Mouse (Mus musculus) midbrain, postnatal 0 days (tissue): ENCODE measurements around the gene Rps6ka4. TPM values are rescaled to one million over a fixed set of nuclear protein-coding genes. Genes with fewer than 3 reads are reported as not detected.

ENCODE experiments used
- ATAC-seq: fragments of 200-750 bp; cut with Nextera tagmentation; 2 replicates; pipeline ENCODE4 v1.8.0; 2017; ENCODE audit warnings: moderate number of reproducible peaks, mild to moderate bottlenecking, moderate TSS enrichment, moderate library complexity; ENCODE audit not compliant: low FRiP score
- DNase-seq: peaks from one replicate; pipeline ENCODE4 v3.0.0-alpha.2; 2015; ENCODE audit warnings: low spot score
- H3K27ac ChIP-seq: fragments of 300-500 bp; sonication (generic); 2 replicates; pipeline ENCODE4 v1.5.1; 2014; ENCODE audit warnings: low read depth, mild to moderate bottlenecking, low read length, mixed read lengths
- H3K27me3 ChIP-seq: fragments of 300-500 bp; sonication (generic); 2 replicates; pipeline ENCODE4 v1.6.1; 2014; ENCODE audit warnings: low read length, control low read depth, mixed read lengths; ENCODE audit not compliant: insufficient read depth
- H3K36me3 ChIP-seq: fragments of 300-500 bp; sonication (generic); 2 replicates; pipeline ENCODE4 v1.6.1; 2014; ENCODE audit warnings: low read length, control low read depth, mixed read lengths; ENCODE audit not compliant: insufficient read depth
- H3K4me1 ChIP-seq: fragments of 300-500 bp; sonication (generic); 2 replicates; pipeline ENCODE4 v1.6.1; 2014; ENCODE audit warnings: mild to moderate bottlenecking, control low read depth, antibody characterized with exemption, low read length, mixed read lengths; ENCODE audit not compliant: insufficient read depth
- H3K4me2 ChIP-seq: fragments of 300-500 bp; sonication (generic); 2 replicates; pipeline ENCODE4 v1.6.1; 2014; ENCODE audit warnings: low read depth, mild to moderate bottlenecking, low read length, mixed read lengths; ENCODE audit not compliant: poor library complexity, severe bottlenecking
- H3K4me3 ChIP-seq: fragments of 300-500 bp; sonication (generic); 2 replicates; pipeline ENCODE4 v1.5.1; 2014; ENCODE audit warnings: low read depth, mild to moderate bottlenecking, low read length, moderate library complexity
- H3K9ac ChIP-seq: fragments of 300-500 bp; sonication (generic); replicated peaks from 2 replicates; pipeline ENCODE4 v1.6.1; 2014; ENCODE audit warnings: mild to moderate bottlenecking, low read length, moderate library complexity, mixed read lengths; ENCODE audit not compliant: poor library complexity, severe bottlenecking
- H3K9me3 ChIP-seq: fragments of 300-500 bp; sonication (generic); 2 replicates; pipeline ENCODE4 v1.6.1; 2016; ENCODE audit warnings: low read length, control low read depth
- CTCF ChIP-seq: IDR thresholded peaks from 2 replicates; pipeline ENCODE4 v1.5.1; 2016; ENCODE audit warnings: antibody characterized with exemption, mild to moderate bottlenecking
- WGBS: fragments of 180-500 bp; shearing (Covaris S2); extraction: QIAGEN DNeasy Blood & Tissue Kit; methylation state at CpG from one replicate; pipeline ENCODE4 v1.1.7; 2014; 5-methylcytosine and 5-hydroxymethylcytosine counted together
- polyA plus RNA-seq: library from polyadenylated mRNA; unstranded; fragments of >200 nt; fragmentation: Nextera tagmentation; extraction: Ambion mirVana; gene quantifications from 2 replicates; pipeline ENCODE4 v1.2.1, GENCODE M21; 2015
- total RNA-seq: library from RNA; depleted of rRNA; stranded (reverse); fragments of >200 nt; gene quantifications from 2 replicates; pipeline ENCODE4 v1.2.3, GENCODE M21; 2014

Rps6ka4 gene
- total and polyA plus RNA-seq, 2 experiments from 2014 or later: 18.5 to 31.1 TPM

GRCm38 (mm10) chr19:6832363-6832762 is 8.1 kb downstream of the Rps6ka4 start:
- Histone ChIP-seq H3K9me3 (no peaks in the 10 kb centered on the region), H3K4me2 (no peak overlapping the region), H3K4me1 (no peaks in the 10 kb centered on the region), H3K27ac (no peak overlapping the region), H3K36me3 (peaks cover 24% of the 10 kb centered on the region), H3K4me3 (no peak overlapping the region), H3K9ac (no peak overlapping the region), H3K27me3 (peaks cover 25% of the 10 kb centered on the region)
- ATAC-seq (no peak), DNase-seq (no peak)
- 89% methylated on average over 8 of the region's 8 CpGs for WGBS
- TF ChIP-seq CTCF: no peak

DNA sequence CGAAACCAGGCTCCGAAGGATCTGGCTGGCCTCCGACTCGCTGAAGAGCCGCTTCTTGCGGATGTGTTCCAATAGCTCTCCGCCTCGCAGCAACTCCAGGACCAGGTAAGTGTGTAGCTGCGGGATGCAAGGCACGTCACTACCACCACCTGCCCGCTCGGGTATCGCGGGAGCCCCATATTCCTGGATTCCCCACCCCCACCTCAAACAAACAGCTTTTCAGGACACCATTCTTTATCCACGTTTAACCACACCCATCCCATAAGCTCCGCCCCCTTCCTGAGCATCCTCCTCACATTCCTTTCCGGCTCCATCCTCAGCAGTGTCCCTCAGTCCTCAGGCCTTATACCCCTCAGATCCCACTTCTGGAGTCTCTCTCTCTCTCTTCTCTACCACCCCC is 9.1 kb downstream of the Rps6ka4 start:
- Histone ChIP-seq H3K27me3 (peaks cover 23% of the 10 kb centered on the region), H3K9ac (peak overlapping the region; percentile 51; the same call in 1 of the 2 replicates), H3K36me3 (peaks cover 14% of the 10 kb centered on the region; the same call in 1 of the 2 replicates), H3K4me3 (peak overlapping the region; percentile 39), H3K27ac (peak overlapping the region; percentile 32; the same call in 1 of the 2 replicates), H3K4me1 (no peaks in the 10 kb centered on the region), H3K9me3 (no peaks in the 10 kb centered on the region), H3K4me2 (peak overlapping the region; percentile 60)
- DNase-seq (peak; percentile 55), ATAC-seq (peak; percentile 62)
- 16% methylated on average over 17 of the region's 17 CpGs for WGBS
- no peak for TF ChIP-seq CTCF

GRCm38 (mm10) chr19:6830556-6831316 is 9.7 kb downstream of the Rps6ka4 start:
- 14% methylated on average over 36 of the region's 38 CpGs for WGBS
- Histone ChIP-seq H3K27me3 (peaks cover 23% of the 10 kb centered on the region), H3K9ac (peak overlapping the region; percentile 51; the same call in 1 of the 2 replicates), H3K9me3 (no peaks in the 10 kb centered on the region), H3K4me3 (peak overlapping the region; percentile 39), H3K4me1 (no peaks in the 10 kb centered on the region), H3K27ac (peak overlapping the region; percentile 32; the same call in 1 of the 2 replicates), H3K36me3 (peaks cover 14% of the 10 kb centered on the region; the same call in 1 of the 2 replicates), H3K4me2 (peak overlapping the region; percentile 60)
- DNase-seq: no peak
- no peak for TF ChIP-seq CTCF
- ATAC-seq: peak; percentile 35; the same call in 1 of the 2 replicates

DNA sequence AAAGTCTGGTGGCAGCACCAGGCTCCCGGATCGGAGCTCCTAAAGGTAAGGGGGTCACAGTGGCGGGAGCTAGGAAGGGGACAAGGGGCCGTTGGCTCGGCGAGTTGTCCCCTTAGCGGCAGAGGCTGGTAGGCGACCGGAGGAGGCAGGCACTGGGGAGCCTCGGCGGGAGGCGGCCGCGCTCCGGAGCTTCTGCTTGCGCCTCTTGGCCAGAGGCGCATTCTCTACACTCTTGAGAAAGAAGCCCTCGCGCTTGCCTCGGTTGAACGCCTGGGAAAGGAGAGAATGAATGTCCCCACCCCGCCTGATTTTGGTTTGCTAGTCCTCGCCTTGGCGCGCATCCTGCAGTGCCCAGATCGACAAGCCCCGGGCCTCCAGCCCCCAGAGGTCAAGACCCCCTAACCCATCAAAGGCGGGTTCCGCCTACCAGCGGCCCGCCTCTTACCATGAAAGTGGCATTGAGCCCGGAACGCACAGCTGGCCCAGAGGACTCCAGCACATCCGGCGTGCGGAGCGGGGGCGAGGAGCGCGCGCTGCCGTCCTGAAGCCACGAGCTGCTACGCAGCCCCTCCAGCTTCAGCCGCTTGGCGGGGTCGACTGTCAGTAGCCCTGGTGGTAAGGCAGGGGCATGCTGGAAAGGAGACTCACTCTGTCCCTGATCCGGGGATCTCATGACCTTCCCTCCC is 10.4 kb downstream of the Rps6ka4 start:
- Histone ChIP-seq H3K9ac (peak overlapping the region; percentile 51; the same call in 1 of the 2 replicates), H3K9me3 (no peaks in the 10 kb centered on the region), H3K27ac (no peak overlapping the region), H3K4me3 (peak overlapping the region; percentile 39), H3K4me2 (peak overlapping the region; percentile 60), H3K4me1 (no peaks in the 10 kb centered on the region), H3K27me3 (peaks cover 23% of the 10 kb centered on the region), H3K36me3 (peaks cover 14% of the 10 kb centered on the region; the same call in 1 of the 2 replicates)
- WGBS: 11% methylated on average over 43 of the region's 48 CpGs
- peak; percentile 48 for DNase-seq
- 0 out of 2 replicates have a peak, but pooled peaks have one; percentile 5 for TF ChIP-seq CTCF
- no peak for ATAC-seq

- Histone ChIP-seq H3K9ac (no peak overlapping the region), H3K27me3 (peaks cover 23% of the 10 kb centered on the region), H3K36me3 (peaks cover 9% of the 10 kb centered on the region; the same call in 1 of the 2 replicates), H3K9me3 (no peaks in the 10 kb centered on the region), H3K4me3 (peak overlapping the region; percentile 39; the same call in 1 of the 2 replicates), H3K4me1 (no peaks in the 10 kb centered on the region), H3K4me2 (peak overlapping the region; percentile 60; the same call in 1 of the 2 replicates), H3K27ac (no peak overlapping the region)
- DNase-seq: peak; percentile 30
- WGBS: 13% methylated on average over 3 of the region's 3 CpGs
- ATAC-seq: no peak
- TF ChIP-seq CTCF: peak; percentile 66
These were observed 11.4 kb downstream of the Rps6ka4 start for GRCm38 (mm10) chr19:6829069-6829468.
